Mouse (Mus musculus): Measurements from ENCODE around the gene Id2.

DNA sequence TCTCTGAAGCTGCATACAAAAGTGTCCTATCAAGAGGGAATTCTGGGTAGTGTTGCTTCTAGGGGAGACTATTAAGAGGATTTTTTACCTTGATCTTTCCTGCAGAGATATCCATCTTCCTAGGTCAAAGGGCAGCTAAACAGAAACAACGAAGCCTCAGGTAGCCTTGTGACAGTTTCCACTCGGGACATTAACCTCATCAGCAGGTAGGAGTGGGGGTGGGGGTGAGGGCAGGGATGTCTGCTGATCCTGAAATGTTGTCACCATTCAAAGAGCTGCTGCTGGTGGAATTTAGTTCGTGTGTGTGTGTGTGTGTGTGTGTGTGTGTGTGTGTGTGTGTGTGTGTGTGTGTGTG is 48.4 kb upstream of the Id2 start:
- TF ChIP-seq CTCF (IDR thresholded peaks at IDR 0.05; ENCODE audit: extremely low read depth, insufficient read depth, insufficient read length, insufficient replicate concordance) = no peak
- TF ChIP-seq POLR2A (IDR thresholded peaks at IDR 0.05; ENCODE audit: low read depth, low read length) = no peak
